9 mouse cellular contexts compared by ENCODE assay signal in genomic region chr12:33967514-33967913, GRCm38 (mm10). TPM values are rescaled to one million over a fixed set of nuclear protein-coding genes. Genes with fewer than 3 reads are reported as not detected.
DNase-seq lines count a peak whose midpoint lies in the region; ATAC-seq and TF ChIP-seq lines count a peak whose summit lies in the region.
"Had no signal": no experiment of that assay in that cellular context is flagged by ENCODE, and none has a peak within 500 bp of the region (broad histone marks: within the 10 kb centered on the region; RNA-seq: fewer than 3 reads in every experiment).

No protein-coding gene starts in this region.

- H3K9ac ChIP-seq in embryonic facial prominence, embryonic 15.5 days, result peak overlapping the region; percentile 23; the same call in 1 of the 2 replicates
- H3K9ac ChIP-seq in hindbrain, embryonic 15.5 days, result no peak overlapping the region
- no peak overlapping the region; the same call in 1 of the 2 replicates for H3K9ac ChIP-seq in neural tube, embryonic 11.5 days (ENCODE audit: low read length)

- no peaks in the 10 kb centered on the region for H3K9me3 ChIP-seq in embryonic facial prominence, embryonic 15.5 days (replicated peaks)
- no peaks in the 10 kb centered on the region for H3K9me3 ChIP-seq in hindbrain, embryonic 15.5 days
- no peaks in the 10 kb centered on the region for H3K9me3 ChIP-seq in neural tube, embryonic 11.5 days (ENCODE audit: control insufficient read depth, low read length)

- DNase-seq in kidney, postnatal 4 days, result peak; percentile 23 to 37
- DNase-seq in kidney, adult 18-20 months, result no peak
- DNase-seq in neural tube, embryonic 11.5 days (ENCODE audit: low spot score), result no peak
- DNase-seq in layer of hippocampus, adult 2 months (ENCODE audit: low spot score in 2 of 2), result no peak
- DNase-seq in ovary, postnatal 10 days (ENCODE audit: low spot score), result no peak

- peaks cover 27% of the 10 kb centered on the region; the same call in 1 of the 2 replicates for H3K27me3 ChIP-seq in embryonic facial prominence, embryonic 15.5 days
- peaks cover 73% of the 10 kb centered on the region for H3K27me3 ChIP-seq in hindbrain, embryonic 15.5 days
- peaks cover 71% of the 10 kb centered on the region for H3K27me3 ChIP-seq in neural tube, embryonic 11.5 days (ENCODE audit: control insufficient read depth, insufficient read depth, low read length)

- H3K27ac ChIP-seq in embryonic facial prominence, embryonic 15.5 days (replicated peaks), result peak overlapping the region; percentile 89
- no peak overlapping the region for H3K27ac ChIP-seq in hindbrain, embryonic 15.5 days (replicated peaks)
- H3K27ac ChIP-seq in neural tube, embryonic 11.5 days (ENCODE audit: low read depth, low read length), result no peak overlapping the region
- no peak overlapping the region for H3K27ac ChIP-seq in layer of hippocampus, adult 2 months
- H3K27ac ChIP-seq: macrophage had no signal

- peak overlapping the region; percentile 57 for H3K4me2 ChIP-seq in embryonic facial prominence, embryonic 15.5 days (replicated peaks)
- peak overlapping the region; percentile 42 for H3K4me2 ChIP-seq in hindbrain, embryonic 15.5 days
- peak overlapping the region; percentile 41 for H3K4me2 ChIP-seq in neural tube, embryonic 11.5 days (ENCODE audit: low read depth)

- peak overlapping the region; percentile 39 for H3K4me3 ChIP-seq in embryonic facial prominence, embryonic 15.5 days (replicated peaks)
- peak overlapping the region; percentile 0; the same call in 1 of the 2 replicates for H3K4me3 ChIP-seq in hindbrain, embryonic 15.5 days
- H3K4me3 ChIP-seq in neural tube, embryonic 11.5 days (ENCODE audit: low read depth, low read length), result peak overlapping the region; percentile 11
- H3K4me3 ChIP-seq in layer of hippocampus, adult 2 months, result no peak overlapping the region

- ATAC-seq in embryonic facial prominence, embryonic 15.5 days (ENCODE audit: insufficient number of reproducible peaks, low FRiP score, low TSS enrichment, low read depth), result peak; percentile 37
- ATAC-seq in hindbrain, embryonic 15.5 days (ENCODE audit: low FRiP score, low read depth), result peak; percentile 72; the same call in 1 of the 2 replicates
- peak; percentile 64 for ATAC-seq in neural tube, embryonic 11.5 days (ENCODE audit: insufficient read depth, low FRiP score, low TSS enrichment)
- no peak for ATAC-seq in CD4-positive, CD25-positive, alpha-beta regulatory T cell, adult 4 months

- no peaks in the 10 kb centered on the region for H3K36me3 ChIP-seq in embryonic facial prominence, embryonic 15.5 days
- no peaks in the 10 kb centered on the region for H3K36me3 ChIP-seq in hindbrain, embryonic 15.5 days
- no peaks in the 10 kb centered on the region for H3K36me3 ChIP-seq in neural tube, embryonic 11.5 days (ENCODE audit: control insufficient read depth, insufficient read depth, low read length)

- under 1% methylated on average over 21 of the region's 21 CpGs for WGBS in embryonic facial prominence, embryonic 15.5 days
- WGBS in hindbrain, embryonic 15.5 days, result 1% methylated on average over 21 of the region's 21 CpGs
- WGBS in neural tube, embryonic 11.5 days, result 0% methylated on average over 21 of the region's 21 CpGs

- H3K4me1 ChIP-seq in embryonic facial prominence, embryonic 15.5 days, result peaks cover 21% of the 10 kb centered on the region
- peaks cover 13% of the 10 kb centered on the region for H3K4me1 ChIP-seq in hindbrain, embryonic 15.5 days (replicated peaks)
- peaks cover 17% of the 10 kb centered on the region for H3K4me1 ChIP-seq in neural tube, embryonic 11.5 days (ENCODE audit: control insufficient read depth, insufficient read depth, low read length)

- TF ChIP-seq CTCF in layer of hippocampus, adult 2 months (conservative IDR thresholded peaks at IDR 0.05), result no peak

RNA-seq across cellular contexts. Expression of gene Twist1, which starts 10.0 kb away (rescaled TPM):
- polyA plus RNA-seq in embryonic facial prominence, embryonic 15.5 days (2015; fragmentation: Nextera tagmentation; extraction: Ambion mirVana), result 39.9 and 40.8 TPM in 2 replicates
- polyA plus RNA-seq in hindbrain, embryonic 15.5 days (2015; fragmentation: Nextera tagmentation; extraction: Ambion mirVana), result 0.85 and 1.2 TPM in 2 replicates
- 20.9 and 25.2 TPM in 2 replicates for polyA plus RNA-seq in neural tube, embryonic 11.5 days (2014; fragmentation: Nextera tagmentation; extraction: Ambion mirVana)
- polyA plus RNA-seq in CD4-positive, CD25-positive, alpha-beta regulatory T cell, adult 4 months (2017; shearing (Covaris generic)), result not detected
- 1 to 10 TPM; 1.6 TPM for total RNA-seq in layer of hippocampus, adult 2 months (2021)
- polyA plus RNA-seq: macrophage had no signal

RNA-seq across cellular contexts. Expression of gene Ferd3l, which starts 39.3 kb away (rescaled TPM):
- not detected in 2 replicates for polyA plus RNA-seq in embryonic facial prominence, embryonic 15.5 days (2015; fragmentation: Nextera tagmentation; extraction: Ambion mirVana)
- polyA plus RNA-seq in hindbrain, embryonic 15.5 days (2015; fragmentation: Nextera tagmentation; extraction: Ambion mirVana), result 0.67 and 0.69 TPM in 2 replicates
- 0.72 and 1.2 TPM in 2 replicates for polyA plus RNA-seq in neural tube, embryonic 11.5 days (2014; fragmentation: Nextera tagmentation; extraction: Ambion mirVana)
- not detected for polyA plus RNA-seq in CD4-positive, CD25-positive, alpha-beta regulatory T cell, adult 4 months (2017; shearing (Covaris generic))
- not detected for total RNA-seq in layer of hippocampus, adult 2 months (2021)
- polyA plus RNA-seq: macrophage had no signal

Comparison
In these comparisons a context has a peak if more than half of its experiments do, and no peak if none do; other contexts are left out.
1. DNase-seq: peak in kidney, postnatal 4 days (2 of 2); none in kidney, adult 18-20 months (single experiment), neural tube, embryonic 11.5 days (single experiment), layer of hippocampus, adult 2 months (0 of 2) and ovary, postnatal 10 days (single experiment).
2. Peak in every context shown above with its lines, with median percentiles within 50 percentile points of each other: H3K4me2 ChIP-seq.